Comparison of ENCODE assay signal across 8 mouse cellular contexts in genomic region chr11:33162211-33162997, GRCm38 (mm10). TPM values are rescaled to one million over a fixed set of nuclear protein-coding genes. Genes with fewer than 3 reads are reported as not detected.
A peak's percentile ranks its signal among the peaks of the same experiment; 100 is the strongest.
DNase-seq lines count a peak whose midpoint lies in the region; ATAC-seq lines count a peak whose summit lies in the region.

No protein-coding gene starts in this region.

- peak overlapping the region; percentile 98 for H3K4me3 ChIP-seq in hindbrain, embryonic 11.5 days (ENCODE audit: low read depth, low read length)

- peak overlapping the region; percentile 94 for H3K9ac ChIP-seq in hindbrain, embryonic 11.5 days (ENCODE audit: low read depth, low read length)

- peak; percentile 85 for DNase-seq in Muller cell, postnatal 12 days (ENCODE audit: inconsistent ontology term)
- DNase-seq in cerebellum, adult 8-10 months, result peak; percentile 57
- DNase-seq in frontal cortex, postnatal 10 days (ENCODE audit: low spot score in 2 of 2), result peak; percentile 72 to 74
- peak; percentile 90 for DNase-seq in hindbrain, embryonic 11.5 days (ENCODE audit: low spot score)
- peak; percentile 52 to 58 for DNase-seq in layer of hippocampus, postnatal 25 days (ENCODE audit: extremely low spot score in 1 of 2, low spot score in 1 of 2)
- peak; percentile 69 for DNase-seq in lung, postnatal 36 days
- DNase-seq in right cerebral cortex, adult 18-20 months, result peak; percentile 57
- peak; percentile 70 for DNase-seq in urinary bladder, postnatal 25 days (ENCODE audit: low spot score)

- H3K4me2 ChIP-seq in hindbrain, embryonic 11.5 days (replicated peaks; ENCODE audit: low read depth, low read length), result peak overlapping the region; percentile 72

- ATAC-seq in hindbrain, embryonic 11.5 days (ENCODE audit: low FRiP score), result peak; percentile 75

- peaks cover 2% of the 10 kb centered on the region; the same call in 1 of the 2 replicates for H3K36me3 ChIP-seq in hindbrain, embryonic 11.5 days (ENCODE audit: control insufficient read depth, insufficient read depth, low read length)

- 4% methylated on average over 51 of the region's 53 CpGs for WGBS in hindbrain, embryonic 11.5 days

- H3K4me1 ChIP-seq in hindbrain, embryonic 11.5 days (replicated peaks; ENCODE audit: control insufficient read depth, insufficient read depth, low read length), result no peaks in the 10 kb centered on the region

- peak overlapping the region; percentile 79 for H3K27ac ChIP-seq in hindbrain, embryonic 11.5 days (ENCODE audit: low read depth, low read length)

- H3K27me3 ChIP-seq in hindbrain, embryonic 11.5 days (ENCODE audit: control insufficient read depth, insufficient read depth, low read length), result no peaks in the 10 kb centered on the region

- no peaks in the 10 kb centered on the region for H3K9me3 ChIP-seq in hindbrain, embryonic 11.5 days (ENCODE audit: control insufficient read depth, low read length)

RNA-seq across cellular contexts. Expression of gene Npm1, which starts 0.6 kb away (rescaled TPM):
- 962 and 974 TPM in 2 replicates for polyA plus RNA-seq in hindbrain, embryonic 11.5 days (2014; fragmentation: Nextera tagmentation; extraction: Ambion mirVana)
- total RNA-seq in layer of hippocampus, postnatal 25 days (2021), result 100 to 1,000 TPM; 167 to 170 TPM

RNA-seq across cellular contexts. Expression of gene Fgf18, which starts 15.2 kb away (rescaled TPM):
- 6.4 and 8.1 TPM in 2 replicates for polyA plus RNA-seq in hindbrain, embryonic 11.5 days (2014; fragmentation: Nextera tagmentation; extraction: Ambion mirVana)
- total RNA-seq in layer of hippocampus, postnatal 25 days (2021), result 1 to 10 TPM; 3.9 to 4.3 TPM

RNA-seq across cellular contexts. Expression of gene Tlx3, which starts 41.0 kb away (rescaled TPM):
- 12.9 and 19.0 TPM in 2 replicates for polyA plus RNA-seq in hindbrain, embryonic 11.5 days (2014; fragmentation: Nextera tagmentation; extraction: Ambion mirVana)
- total RNA-seq in layer of hippocampus, postnatal 25 days (2021), result not detected

Comparison
In these comparisons a context has a peak if more than half of its experiments do, and no peak if none do; other contexts are left out.
1. Peak in every context shown above with its lines: DNase-seq, ATAC-seq, H3K4me3 ChIP-seq and H3K27ac ChIP-seq.